Mouse (Mus musculus) stomach, embryonic 15.5 days (tissue): Measurements from ENCODE around the gene Ier2. TPM values are rescaled to one million over a fixed set of nuclear protein-coding genes. Genes with fewer than 3 reads are reported as not detected.

Source experiments
- ATAC-seq: fragments of 200-750 bp; cut with Nextera tagmentation; 2 replicates; pipeline ENCODE4 v1.8.0; 2017; ENCODE audit warnings: low read depth, moderate number of reproducible peaks, moderate TSS enrichment; ENCODE audit not compliant: insufficient read depth, low FRiP score
- H3K27ac ChIP-seq: fragments of 300-500 bp; sonication (generic); 2 replicates; pipeline ENCODE4 v1.5.1; 2015; ENCODE audit warnings: mild to moderate bottlenecking, inconsistent platforms
- H3K27me3 ChIP-seq: fragments of 300-500 bp; sonication (generic); replicated peaks from 2 replicates; pipeline ENCODE4 v1.6.1; 2015; ENCODE audit warnings: inconsistent platforms
- H3K36me3 ChIP-seq: fragments of 300-500 bp; sonication (generic); 2 replicates; pipeline ENCODE4 v1.6.1; 2015; ENCODE audit warnings: inconsistent platforms
- H3K4me1 ChIP-seq: fragments of 300-500 bp; sonication (generic); 2 replicates; pipeline ENCODE4 v1.6.1; 2015; ENCODE audit warnings: inconsistent platforms
- H3K4me2 ChIP-seq: fragments of 300-500 bp; sonication (generic); 2 replicates; pipeline ENCODE4 v1.6.1; 2015; ENCODE audit warnings: mild to moderate bottlenecking, inconsistent platforms
- H3K4me3 ChIP-seq: fragments of 300-500 bp; sonication (generic); replicated peaks from 2 replicates; pipeline ENCODE4 v1.5.1; 2015; ENCODE audit warnings: inconsistent platforms
- H3K9ac ChIP-seq: fragments of 300-500 bp; sonication (generic); 2 replicates; pipeline ENCODE4 v1.6.1; 2015; ENCODE audit warnings: inconsistent platforms
- H3K9me3 ChIP-seq: fragments of 300-500 bp; sonication (generic); 2 replicates; pipeline ENCODE4 v1.6.1; 2016; ENCODE audit warnings: inconsistent platforms
- WGBS: fragments of 180-500 bp; shearing (Covaris S2); methylation state at CpG from one replicate; pipeline ENCODE4 v1.1.7; 2015; 5-methylcytosine and 5-hydroxymethylcytosine counted together
- polyA plus RNA-seq: library from polyadenylated mRNA; unstranded; fragments of >200 nt; fragmentation: Nextera tagmentation; extraction: Ambion mirVana; gene quantifications from 2 replicates; pipeline ENCODE4 v1.2.1, GENCODE M21; 2015

Ier2 gene
- polyA plus RNA-seq, 1 experiment from 2014 or later: 86.4 TPM

- no peaks in the 10 kb centered on the region for H3K27me3 ChIP-seq
- H3K9me3 ChIP-seq: no peaks in the 10 kb centered on the region
- H3K4me1 ChIP-seq: peaks cover 39% of the 10 kb centered on the region
- H3K36me3 ChIP-seq: no peaks in the 10 kb centered on the region
- H3K27ac ChIP-seq: peak overlapping the region; percentile 96
- no peak for ATAC-seq
- H3K4me2 ChIP-seq: peak overlapping the region; percentile 81; the same call in 1 of the 2 replicates
- 41% methylated on average over 4 of the region's 4 CpGs for WGBS
- no peak overlapping the region for H3K4me3 ChIP-seq
- no peak overlapping the region for H3K9ac ChIP-seq
Measured at GRCm38 (mm10) chr8:84657680-84658079, 5.0 kb downstream of the Ier2 start.

GRCm38 (mm10) chr8:84657203-84657602 lies 5.4 kb downstream of the Ier2 start:
- ATAC-seq: no peak

GRCm38 (mm10) chr8:84656641-84657126 lies 6.0 kb downstream of the Ier2 start:
- peak overlapping the region; percentile 96 for H3K27ac ChIP-seq
- no peaks in the 10 kb centered on the region for H3K27me3 ChIP-seq
- no peaks in the 10 kb centered on the region for H3K36me3 ChIP-seq
- peak overlapping the region; percentile 45 for H3K4me3 ChIP-seq
- peak overlapping the region; percentile 45; the same call in 1 of the 2 replicates for H3K9ac ChIP-seq
- ATAC-seq: peak; percentile 81
- peaks cover 39% of the 10 kb centered on the region for H3K4me1 ChIP-seq
- WGBS: under 1% methylated on average over 23 of the region's 23 CpGs
- H3K4me2 ChIP-seq: peak overlapping the region; percentile 81
- H3K9me3 ChIP-seq: no peaks in the 10 kb centered on the region

More at GRCm38 (mm10) chr8:84657203-84657602, 5.4 kb downstream of the Ier2 start:
- peak overlapping the region; percentile 45 for H3K4me3 ChIP-seq
- peak overlapping the region; percentile 81 for H3K4me2 ChIP-seq
- no peaks in the 10 kb centered on the region for H3K36me3 ChIP-seq
- H3K4me1 ChIP-seq: peaks cover 39% of the 10 kb centered on the region
- no peaks in the 10 kb centered on the region for H3K9me3 ChIP-seq
- no peak overlapping the region for H3K9ac ChIP-seq
- no peaks in the 10 kb centered on the region for H3K27me3 ChIP-seq
- peak overlapping the region; percentile 96 for H3K27ac ChIP-seq

- H3K9me3 ChIP-seq: no peaks in the 10 kb centered on the region
- peaks cover 39% of the 10 kb centered on the region for H3K4me1 ChIP-seq
- ATAC-seq: no peak
- H3K36me3 ChIP-seq: no peaks in the 10 kb centered on the region
- H3K4me2 ChIP-seq: peak overlapping the region; percentile 81
- peak overlapping the region; percentile 96 for H3K27ac ChIP-seq
- H3K27me3 ChIP-seq: no peaks in the 10 kb centered on the region
- H3K9ac ChIP-seq: peak overlapping the region; percentile 11
- under 1% methylated on average over 10 of the region's 10 CpGs for WGBS
- H3K4me3 ChIP-seq: peak overlapping the region; percentile 45
Measured at GRCm38 (mm10) chr8:84656191-84656525, 6.5 kb downstream of the Ier2 start.

GRCm38 (mm10) chr8:84655336-84656190 lies 7.1 kb downstream of the Ier2 start:
- peak overlapping the region; percentile 81 for H3K4me2 ChIP-seq
- H3K27me3 ChIP-seq: no peaks in the 10 kb centered on the region
- H3K9me3 ChIP-seq: no peaks in the 10 kb centered on the region
- H3K27ac ChIP-seq: peak overlapping the region; percentile 96
- H3K36me3 ChIP-seq: no peaks in the 10 kb centered on the region
- WGBS: 3% methylated on average over 15 of the region's 15 CpGs
- ATAC-seq: peak; percentile 52
- H3K4me3 ChIP-seq: peak overlapping the region; percentile 45
- H3K4me1 ChIP-seq: peaks cover 39% of the 10 kb centered on the region
- H3K9ac ChIP-seq: peak overlapping the region; percentile 11

- H3K4me2 ChIP-seq: no peak overlapping the region
Measured at GRCm38 (mm10) chr8:84654597-84654996, 8.1 kb downstream of the Ier2 start.

GRCm38 (mm10) chr8:84653092-84653631 lies 9.5 kb downstream of the Ier2 start:
- H3K4me1 ChIP-seq: peaks cover 25% of the 10 kb centered on the region
- ATAC-seq: no peak
- WGBS: 56% methylated on average over 9 of the region's 9 CpGs
- H3K9ac ChIP-seq: no peak overlapping the region
- no peaks in the 10 kb centered on the region for H3K9me3 ChIP-seq
- no peak overlapping the region for H3K27ac ChIP-seq
- no peak overlapping the region for H3K4me3 ChIP-seq
- no peaks in the 10 kb centered on the region for H3K36me3 ChIP-seq
- no peaks in the 10 kb centered on the region for H3K27me3 ChIP-seq
- no peak overlapping the region for H3K4me2 ChIP-seq

More at GRCm38 (mm10) chr8:84654597-84654996, 8.1 kb downstream of the Ier2 start:
- Histone ChIP-seq H3K9me3 (no peaks in the 10 kb centered on the region), H3K4me3 (no peak overlapping the region), H3K9ac (no peak overlapping the region), H3K4me1 (peaks cover 32% of the 10 kb centered on the region), H3K36me3 (no peaks in the 10 kb centered on the region), H3K27me3 (no peaks in the 10 kb centered on the region), H3K27ac (peak overlapping the region; percentile 96)
- ATAC-seq: no peak
- WGBS: 43% methylated on average over 4 of the region's 4 CpGs

GRCm38 (mm10) chr8:84650213-84650612 lies 12.4 kb downstream of the Ier2 start:
- no peaks in the 10 kb centered on the region for H3K27me3 ChIP-seq
- H3K9ac ChIP-seq: no peak overlapping the region
- H3K9me3 ChIP-seq: no peaks in the 10 kb centered on the region
- no peak overlapping the region for H3K4me3 ChIP-seq
- peaks cover 10% of the 10 kb centered on the region for H3K4me1 ChIP-seq
- H3K4me2 ChIP-seq: no peak overlapping the region
- H3K36me3 ChIP-seq: no peaks in the 10 kb centered on the region
- no peak for ATAC-seq
- 0 out of 2 replicates have a peak overlapping the region, but pooled peaks have one; percentile 12 for H3K27ac ChIP-seq
- WGBS: 50% methylated on average over 3 of the region's 3 CpGs

GRCm38 (mm10) chr8:84647461-84647901 lies 15.2 kb downstream of the Ier2 start:
- peak; percentile 63 for ATAC-seq
- Histone ChIP-seq H3K9me3 (no peaks in the 10 kb centered on the region), H3K4me2 (peak overlapping the region; percentile 45), H3K27me3 (no peaks in the 10 kb centered on the region), H3K4me3 (peak overlapping the region; percentile 12; the same call in 1 of the 2 replicates), H3K36me3 (no peaks in the 10 kb centered on the region), H3K4me1 (peaks cover 8% of the 10 kb centered on the region), H3K27ac (no peak overlapping the region), H3K9ac (no peak overlapping the region)
- WGBS: 7% methylated on average over 14 of the region's 14 CpGs

- ATAC-seq: no peak
- Histone ChIP-seq H3K4me3 (no peak overlapping the region), H3K27me3 (no peaks in the 10 kb centered on the region), H3K4me2 (no peak overlapping the region), H3K36me3 (no peaks in the 10 kb centered on the region), H3K9me3 (no peaks in the 10 kb centered on the region), H3K4me1 (peaks cover 8% of the 10 kb centered on the region), H3K27ac (no peak overlapping the region), H3K9ac (no peak overlapping the region)
- WGBS: 59% methylated on average over 6 of the region's 6 CpGs
Measured at GRCm38 (mm10) chr8:84646800-84647199, 15.9 kb downstream of the Ier2 start.

GRCm38 (mm10) chr8:84643019-84643418 lies 19.6 kb downstream of the Ier2 start:
- Histone ChIP-seq H3K4me1 (peaks cover 15% of the 10 kb centered on the region), H3K4me2 (no peak overlapping the region), H3K36me3 (no peaks in the 10 kb centered on the region), H3K9ac (no peak overlapping the region), H3K27me3 (no peaks in the 10 kb centered on the region), H3K4me3 (no peak overlapping the region), H3K9me3 (no peaks in the 10 kb centered on the region), H3K27ac (no peak overlapping the region)
- 52% methylated on average over 5 of the region's 5 CpGs for WGBS
- ATAC-seq: no peak
